Mouse (Mus musculus) lung, postnatal 14 days (tissue): ENCODE measurements around the gene Ranbp6.

Experiments used
- DNase-seq: peaks from one replicate; pipeline ENCODE4 v3.0.0; 2021

Ranbp6 gene

DNA sequence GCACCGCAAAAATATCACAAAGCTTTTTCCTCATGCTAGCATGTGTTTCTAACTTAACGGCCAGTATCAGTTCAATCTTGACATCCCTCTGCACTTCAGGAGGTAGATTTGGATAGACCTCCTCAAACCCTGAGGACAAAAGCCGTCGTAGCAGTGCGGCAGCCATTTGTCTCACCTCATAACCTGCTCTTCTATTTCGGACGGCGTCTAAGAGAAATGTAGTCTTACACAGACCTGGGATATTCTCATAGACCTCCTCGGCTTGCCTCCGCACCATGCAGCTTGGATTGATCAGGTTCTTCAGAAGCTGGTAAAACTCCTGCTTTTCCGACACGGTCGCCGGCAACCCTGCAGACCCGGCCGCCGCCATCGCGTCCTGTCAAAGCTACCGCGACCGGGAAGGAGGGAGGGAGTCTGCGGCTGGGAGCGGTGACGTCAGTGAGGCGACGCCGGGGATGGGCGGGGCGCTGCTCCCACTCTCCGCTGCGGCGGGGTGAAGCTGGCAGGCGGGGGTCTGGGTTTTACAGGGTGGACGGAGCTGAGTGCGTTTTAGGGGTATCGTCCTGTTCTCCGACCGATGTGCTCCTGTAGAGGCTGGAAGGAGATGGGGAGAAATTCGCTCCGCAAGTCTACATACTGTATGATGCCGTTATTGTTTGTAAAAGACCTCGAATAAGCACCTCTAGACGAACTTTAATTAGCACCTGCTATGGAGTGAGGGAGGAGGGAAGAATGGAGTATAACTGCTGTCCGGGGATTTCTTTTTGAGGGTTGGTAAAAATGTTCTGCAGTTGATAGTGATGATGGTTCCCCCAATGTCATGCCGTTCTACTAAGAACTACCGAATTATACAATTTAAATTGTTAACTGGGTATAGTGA lies at the start of gene Ranbp6:
Gene Ranbp6 (minus strand): TSS at position 394 of the 880 bp plus-strand sequence.
- peak; percentile 92 for DNase-seq

DNA sequence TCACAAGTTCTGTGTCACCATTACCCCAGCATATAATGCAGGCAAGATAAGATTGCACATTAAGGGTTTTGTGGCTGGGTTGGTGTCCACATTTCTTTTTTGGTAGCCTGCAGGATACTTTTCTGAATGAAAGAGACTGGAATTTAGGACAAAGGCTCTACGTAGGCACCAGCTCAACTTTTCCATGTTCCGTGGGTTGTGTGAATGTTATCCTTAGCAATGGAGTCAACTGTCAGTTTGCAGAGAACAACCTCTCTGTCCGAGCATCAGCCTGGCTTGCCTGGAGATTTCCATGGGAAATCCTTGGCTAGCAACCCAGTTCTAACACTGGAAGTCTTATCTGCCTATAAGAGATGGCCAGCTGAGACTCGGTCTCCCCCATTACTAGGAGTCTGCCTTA lies 48.0 kb upstream of the Ranbp6 start:
- DNase-seq = no peak

DNA sequence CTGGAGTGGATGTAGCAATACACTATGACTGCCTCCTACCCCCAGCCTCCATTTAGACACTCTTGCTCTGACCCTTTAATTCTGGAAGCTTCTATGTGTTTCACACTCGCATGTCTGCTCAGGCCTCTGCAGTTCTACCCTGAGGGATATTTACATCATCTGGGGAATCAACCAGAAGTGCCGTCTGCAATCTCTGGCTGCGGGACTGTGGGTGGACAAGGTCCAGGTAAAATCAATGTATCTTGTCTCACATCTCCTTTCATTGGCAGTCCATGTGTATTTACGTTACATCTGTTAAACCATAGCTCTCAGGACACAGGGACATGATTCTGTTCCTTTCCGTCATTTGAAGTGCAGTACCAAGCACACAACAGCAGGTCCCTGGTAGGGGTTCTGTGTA lies 44.5 kb upstream of the Ranbp6 start:
- DNase-seq = no peak

DNA sequence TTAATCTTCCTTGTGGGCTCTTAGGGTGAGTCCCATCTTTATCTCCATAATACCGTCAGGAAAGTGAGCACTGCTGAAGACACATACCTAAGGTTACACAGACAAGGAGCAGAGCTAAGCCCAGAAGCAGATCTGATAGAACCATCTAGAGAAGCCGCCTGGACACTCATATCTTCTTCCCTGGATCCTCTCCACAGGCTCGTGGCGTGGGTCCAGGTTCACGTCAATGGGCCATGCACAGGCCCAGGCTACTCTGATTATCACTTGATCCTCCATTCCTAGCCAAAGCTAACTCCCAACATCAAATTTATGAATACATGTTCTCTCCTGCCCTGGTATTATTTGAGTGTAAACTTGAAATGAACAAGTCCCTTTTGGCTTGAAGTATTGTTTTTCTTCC lies 40.9 kb upstream of the Ranbp6 start:
- DNase-seq = no peak

DNA sequence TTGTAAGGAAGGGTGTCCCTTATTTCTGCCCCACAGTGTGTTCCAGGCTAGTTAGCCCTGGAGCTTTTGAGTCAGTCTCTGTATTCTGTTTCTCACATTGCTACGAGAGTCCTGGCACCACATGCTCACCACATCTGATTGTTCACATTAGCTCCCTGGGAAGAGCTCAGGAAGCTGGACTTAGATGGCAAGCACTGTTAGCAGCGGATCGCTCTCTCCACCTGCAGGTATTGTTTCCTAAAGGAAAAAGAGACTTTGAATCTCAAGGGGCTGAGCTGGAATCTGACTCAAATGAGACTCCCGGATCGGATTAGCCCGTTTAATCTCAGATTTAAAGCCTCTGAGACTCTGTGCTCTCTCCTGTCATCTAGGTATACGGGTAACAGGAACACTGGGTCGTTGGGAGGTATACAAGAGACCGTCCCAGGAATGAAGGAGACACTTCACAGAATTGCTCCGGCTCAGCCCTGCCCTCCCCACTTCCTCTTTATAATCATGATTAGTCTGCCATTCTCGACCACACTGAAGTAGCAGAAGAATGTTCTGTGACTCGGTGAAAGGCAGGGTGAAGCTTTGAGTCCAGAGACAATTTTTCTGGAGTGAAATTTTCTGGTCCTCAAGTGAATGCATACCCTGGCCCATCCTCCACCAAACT lies 38.4 kb upstream of the Ranbp6 start:
- DNase-seq = no peak

- DNase-seq = no peak
Measured at GRCm38 (mm10) chr19:29849924-29850551, 37.3 kb upstream of the Ranbp6 start.

- DNase-seq = no peak
Measured at GRCm38 (mm10) chr19:29844036-29844661, 31.4 kb upstream of the Ranbp6 start.

- no peak for DNase-seq
Measured at GRCm38 (mm10) chr19:29843641-29844035, 30.9 kb upstream of the Ranbp6 start.

DNA sequence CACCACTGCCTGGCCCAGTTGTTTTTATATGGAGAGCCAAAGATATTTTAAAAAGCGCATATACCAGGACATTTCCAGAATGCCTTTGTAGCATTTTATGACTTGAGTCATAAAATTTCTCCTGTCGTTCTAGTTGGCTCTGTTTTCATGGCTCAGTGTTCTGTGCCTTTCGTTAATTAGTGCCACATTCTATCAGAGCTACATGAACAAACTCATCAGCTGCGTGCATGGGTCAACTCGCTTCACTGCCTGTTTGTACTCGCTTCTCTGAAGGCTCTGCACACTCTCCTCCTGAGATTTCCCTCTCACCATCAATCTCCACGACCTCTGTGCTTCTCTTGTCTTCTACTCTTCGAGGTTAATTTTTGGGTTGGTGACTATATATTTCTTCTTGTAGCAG lies 30.2 kb upstream of the Ranbp6 start:
- no peak for DNase-seq

- peak; percentile 18 for DNase-seq
Measured at GRCm38 (mm10) chr19:29840642-29841041, 27.9 kb upstream of the Ranbp6 start.

DNA sequence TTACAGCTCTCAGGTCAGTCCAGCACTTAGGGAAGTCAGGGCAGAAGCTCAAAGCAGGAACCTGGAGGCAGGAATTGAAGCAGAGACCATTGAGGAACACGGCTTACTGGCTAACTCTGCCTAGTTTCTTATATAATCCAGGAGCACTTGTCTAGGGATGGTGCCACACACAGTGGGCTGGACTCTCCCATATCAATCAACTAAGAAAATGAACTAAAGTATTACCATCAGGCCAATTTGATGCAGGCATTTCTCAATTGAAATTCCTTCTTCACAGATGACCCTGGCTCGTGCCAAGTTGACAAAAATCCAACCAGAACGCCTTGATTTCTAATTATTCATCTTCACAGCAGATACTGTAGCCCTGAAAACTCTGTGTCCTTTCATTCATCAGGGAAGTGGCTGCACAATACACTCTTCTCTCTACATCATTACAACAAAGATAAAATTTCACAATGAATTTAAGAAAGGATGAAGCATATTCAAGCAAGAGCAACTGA lies 25.9 kb upstream of the Ranbp6 start:
- peak; percentile 48 for DNase-seq

DNA sequence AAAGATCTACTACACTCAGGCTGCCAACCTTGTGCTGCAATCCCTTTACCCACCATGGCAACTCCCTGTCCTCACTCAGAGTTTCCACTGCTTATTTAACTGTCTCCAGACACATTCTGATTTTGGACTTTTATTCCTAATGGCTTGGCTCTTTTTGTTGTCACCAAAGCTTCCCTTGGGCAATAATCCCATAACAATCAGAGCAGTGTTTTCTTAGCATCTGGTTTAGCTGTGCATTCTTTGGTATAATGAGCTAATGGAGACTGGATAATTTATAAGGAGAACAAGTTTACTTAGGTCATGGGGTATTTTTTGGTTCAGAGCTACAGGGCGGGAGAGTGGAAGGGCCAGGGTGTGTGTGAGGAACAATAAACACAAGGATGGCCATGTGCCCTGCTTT lies 25.4 kb upstream of the Ranbp6 start:
- no peak for DNase-seq

DNA sequence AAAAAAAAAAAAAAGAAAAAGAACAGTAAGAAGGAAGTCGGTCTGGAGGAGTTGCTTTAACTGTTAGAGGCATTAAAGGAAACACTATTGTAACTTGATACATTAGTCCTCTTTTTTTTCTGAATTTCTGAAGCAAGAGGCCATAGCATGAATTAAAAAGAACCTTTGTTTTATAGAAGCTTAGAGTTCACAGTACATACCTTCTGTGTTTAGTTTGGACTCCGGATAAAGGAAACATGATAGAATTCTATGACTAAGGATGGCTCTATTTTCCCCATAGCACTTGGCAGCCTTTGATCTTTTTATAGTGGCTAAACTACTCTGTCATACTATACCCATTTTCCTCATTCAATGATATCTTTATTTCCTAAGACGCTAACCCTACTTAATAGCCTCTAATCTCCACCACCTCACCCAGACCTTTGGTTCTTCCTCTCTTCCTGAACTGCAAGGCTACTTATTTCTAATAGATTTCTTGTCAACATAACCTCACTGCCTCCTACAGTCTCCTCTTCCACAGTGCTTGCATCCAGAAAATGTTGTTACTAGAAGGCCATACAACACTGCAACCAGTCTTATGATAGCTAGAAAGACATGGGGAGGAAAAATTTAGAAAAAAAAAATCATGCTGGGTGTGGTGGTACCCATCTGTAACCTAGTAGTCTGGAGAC lies 22.7 kb upstream of the Ranbp6 start:
- no peak for DNase-seq

DNA sequence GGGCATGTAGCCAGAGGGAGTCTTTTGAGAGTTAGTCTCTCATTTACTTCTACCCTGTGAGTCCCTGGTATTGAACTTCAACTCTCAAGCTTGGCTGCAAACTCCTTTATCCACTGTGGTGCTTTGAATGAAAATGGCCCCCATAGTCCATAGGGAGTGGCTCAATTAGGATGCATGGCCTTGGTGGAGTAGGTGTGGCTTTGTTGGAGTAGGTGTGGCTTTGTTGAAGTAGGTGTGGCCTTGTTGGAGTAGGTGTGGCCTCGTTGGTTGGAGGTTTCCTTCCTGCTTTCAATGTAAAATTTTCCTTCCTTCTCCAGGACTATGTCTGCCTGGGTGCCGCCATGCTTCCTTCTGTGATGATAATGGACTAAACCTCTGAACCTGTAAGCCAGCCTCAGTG lies 18.1 kb upstream of the Ranbp6 start:
- DNase-seq = no peak

DNA sequence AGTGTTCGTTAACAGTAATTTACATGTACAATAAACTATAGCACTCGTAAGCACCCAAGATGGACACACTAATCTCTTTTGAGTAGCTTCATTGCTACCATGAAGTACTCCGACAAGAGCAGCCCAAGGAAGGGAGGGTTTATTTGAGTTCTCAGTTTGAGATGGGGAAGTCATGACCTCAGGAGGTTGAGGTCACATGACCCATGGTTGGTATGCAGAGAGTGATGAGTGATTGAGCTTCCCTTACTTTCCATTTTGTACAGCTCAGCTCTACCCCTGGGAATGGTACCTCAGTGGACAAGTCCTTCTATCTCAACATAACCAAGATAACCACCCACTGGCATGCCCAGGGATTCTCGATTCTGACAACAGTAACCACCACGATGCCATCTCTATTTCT lies 15.8 kb upstream of the Ranbp6 start:
- DNase-seq = no peak

- peak; percentile 39 for DNase-seq
Measured at GRCm38 (mm10) chr19:29826686-29827085, 13.9 kb upstream of the Ranbp6 start.

GRCm38 (mm10) chr19:29825003-29825402 lies 12.2 kb upstream of the Ranbp6 start:
- DNase-seq = no peak

DNA sequence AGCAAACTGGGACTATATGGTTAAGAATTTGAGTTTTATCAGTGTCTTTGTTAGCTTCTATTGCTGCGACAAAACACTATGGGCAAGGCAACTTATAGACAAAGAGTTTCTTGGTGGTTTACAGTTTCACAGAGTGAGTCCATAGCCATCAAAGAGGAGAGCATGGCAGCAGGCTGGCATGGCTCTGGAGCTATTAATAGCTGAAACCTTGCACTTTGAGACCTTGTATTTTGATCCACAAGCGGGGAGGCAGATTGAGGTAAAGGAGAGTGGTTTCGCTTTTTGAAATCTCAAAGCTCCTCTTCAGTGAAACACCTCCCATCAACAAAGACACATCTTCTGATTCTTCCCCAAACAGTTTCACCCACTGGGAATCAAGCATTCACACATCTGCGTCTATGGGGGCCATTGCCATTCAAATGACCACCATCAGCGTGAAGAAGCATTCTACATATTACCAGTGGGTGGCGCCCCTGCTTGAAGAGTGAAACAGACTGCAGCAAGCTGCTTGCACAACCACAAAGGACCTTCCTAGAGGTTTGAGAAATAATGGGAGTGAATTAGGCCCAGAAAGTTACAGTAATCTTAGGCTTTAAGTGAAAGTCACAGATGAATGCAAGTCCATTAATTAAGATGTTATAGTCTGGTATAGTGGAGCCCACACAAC lies 11.4 kb upstream of the Ranbp6 start:
- peak; percentile 75 for DNase-seq

DNA sequence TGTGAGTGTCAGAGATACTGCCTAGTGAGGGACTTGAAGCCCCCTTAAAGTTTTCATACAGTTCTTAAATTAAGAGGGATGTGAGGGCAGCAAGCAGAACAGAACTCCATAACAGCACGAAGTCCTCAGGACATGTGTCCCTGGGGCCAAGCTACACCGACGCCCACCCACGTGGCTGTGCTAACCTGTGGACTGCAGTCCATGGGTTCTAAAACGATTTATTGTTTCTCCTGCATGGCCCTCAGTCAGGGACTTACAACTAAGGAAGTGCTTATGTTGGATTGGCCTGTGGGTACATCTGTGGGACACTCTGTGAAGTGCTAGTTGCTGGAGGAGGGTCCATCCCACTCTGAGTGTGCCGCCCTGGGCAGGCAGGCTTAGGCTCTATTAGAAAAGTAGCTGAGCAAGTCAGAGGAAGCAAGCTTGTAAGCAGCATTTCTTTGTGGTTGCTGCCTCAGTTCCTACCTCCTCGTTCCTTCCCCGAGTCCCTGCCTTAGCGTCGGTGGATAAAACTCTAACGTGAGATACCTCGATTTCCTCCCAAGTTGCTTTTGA lies 10.8 kb upstream of the Ranbp6 start:
- no peak for DNase-seq

DNA sequence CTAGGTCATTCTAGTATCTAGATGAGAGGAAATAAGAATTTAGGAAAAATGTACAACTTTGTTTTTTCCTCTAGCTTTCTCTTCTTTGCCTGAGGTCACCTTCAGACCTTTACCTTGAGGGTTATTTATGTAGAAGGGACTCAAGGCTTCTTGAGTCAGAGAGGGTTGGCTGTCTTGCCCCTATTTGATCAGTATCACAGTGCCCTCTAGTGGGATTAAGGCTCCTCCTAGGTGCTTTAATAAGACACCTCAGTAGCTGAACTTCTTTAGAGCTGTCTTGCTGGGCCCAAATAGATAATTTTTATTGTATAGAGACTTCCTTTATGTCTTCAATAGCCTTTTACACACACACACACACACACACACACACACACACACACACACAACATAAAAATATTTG lies 8.2 kb upstream of the Ranbp6 start:
- DNase-seq = peak; percentile 67

GRCm38 (mm10) chr19:29810022-29810421 lies 2.8 kb downstream of the Ranbp6 start:
- DNase-seq = no peak
